Mouse (Mus musculus): Measurements from ENCODE around the gene Kcng4. TPM values are rescaled to one million over a fixed set of nuclear protein-coding genes. Genes with fewer than 3 reads are reported as not detected.

The Kcng4 gene
- polyA plus RNA-seq, 1 experiment from 2014 or later, result 0.18 TPM

DNA sequence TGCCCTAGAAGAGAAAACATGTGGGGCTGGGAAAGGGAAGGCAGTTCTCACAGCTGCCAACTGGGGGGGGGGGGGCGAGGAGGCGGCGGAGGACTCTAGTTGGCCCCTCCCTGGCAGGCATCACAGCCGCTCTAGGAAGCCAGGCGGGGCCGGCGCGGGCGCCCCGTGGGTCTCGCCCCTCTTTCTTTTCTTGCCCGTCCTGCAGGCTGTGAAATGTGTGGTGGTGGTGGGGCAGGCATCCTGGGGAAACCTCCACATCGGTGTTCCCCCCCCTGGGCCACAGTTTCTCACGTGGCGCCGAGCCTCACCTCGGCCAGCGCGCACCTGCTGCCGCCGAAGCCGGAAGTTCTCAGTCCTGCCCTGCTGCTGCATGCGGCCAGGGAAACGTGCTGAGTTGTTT is 49.6 kb downstream of the Kcng4 start:
- Histone ChIP-seq H3K9me3 (replicated peaks; ENCODE audit: control insufficient read depth, low read length) (no peaks in the 10 kb centered on the region), H3K9ac (ENCODE audit: low read length) (peak overlapping the region; percentile 70), H3K36me3 (ENCODE audit: control insufficient read depth, insufficient read depth, low read length) (no peaks in the 10 kb centered on the region), H3K4me1 (ENCODE audit: control insufficient read depth, insufficient read depth, low read length) (peaks cover 3% of the 10 kb centered on the region; the same call in 1 of the 2 replicates), H3K4me3 (replicated peaks; ENCODE audit: low read length) (peak overlapping the region; percentile 44), H3K4me2 (ENCODE audit: low read depth, low read length) (peak overlapping the region; percentile 72), H3K27ac (ENCODE audit: low read length) (peak overlapping the region; percentile 23; the same call in 1 of the 2 replicates), H3K27me3 (ENCODE audit: control insufficient read depth, insufficient read depth, low read length) (no peaks in the 10 kb centered on the region)
- ATAC-seq (ENCODE audit: insufficient read depth, low FRiP score), result peak; percentile 71
- WGBS, result 9% methylated on average over 15 of the region's 24 CpGs

DNA sequence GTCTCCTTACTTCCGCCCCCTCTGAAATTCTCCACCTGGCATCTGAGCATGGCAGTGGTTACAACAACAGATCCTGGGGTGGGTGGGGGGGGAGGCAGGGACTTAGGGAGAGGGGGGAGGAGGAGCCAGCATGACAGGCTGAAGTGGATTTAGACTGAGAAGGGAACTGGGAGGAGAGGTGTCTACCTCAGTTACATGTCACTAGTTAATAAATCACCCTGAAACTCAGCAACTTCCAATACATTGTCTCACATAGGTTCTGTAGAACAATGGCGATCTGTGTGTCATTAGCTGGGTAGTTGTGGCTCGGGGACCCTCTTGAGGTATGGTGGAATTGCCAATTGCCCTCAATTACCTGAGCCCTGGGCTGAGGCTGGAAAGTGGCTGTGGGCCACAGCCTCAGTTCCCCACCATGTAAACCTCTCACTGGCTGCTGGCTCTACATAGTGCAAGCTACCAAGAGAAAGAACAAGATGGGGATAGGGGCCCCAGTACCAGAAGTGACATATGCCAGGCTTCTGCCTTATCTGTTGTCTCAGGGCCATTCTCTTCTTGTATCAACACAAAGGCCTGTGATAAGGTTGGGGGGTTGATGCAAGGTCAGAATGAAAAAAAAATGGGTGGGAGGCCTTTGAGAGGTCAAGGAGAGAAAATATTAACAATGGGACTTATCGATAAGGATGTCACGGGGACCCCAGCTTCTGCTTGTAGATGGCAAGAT is 54.9 kb downstream of the Kcng4 start:
- WGBS, result 64% methylated on average over 5 of the region's 5 CpGs
- H3K36me3 ChIP-seq (ENCODE audit: control insufficient read depth, insufficient read depth, low read length), result no peaks in the 10 kb centered on the region
- H3K9me3 ChIP-seq (replicated peaks; ENCODE audit: control insufficient read depth, low read length), result no peaks in the 10 kb centered on the region
- no peaks in the 10 kb centered on the region for H3K27me3 ChIP-seq (ENCODE audit: control insufficient read depth, insufficient read depth, low read length)
- H3K4me2 ChIP-seq (ENCODE audit: low read depth, low read length), result no peak overlapping the region
- H3K4me1 ChIP-seq (ENCODE audit: control insufficient read depth, insufficient read depth, low read length), result 0 out of 2 replicates have a peak, but pooled peaks cover under 1% of the 10 kb centered on the region
- H3K4me3 ChIP-seq (replicated peaks; ENCODE audit: low read length), result no peak overlapping the region
- no peak overlapping the region for H3K9ac ChIP-seq (ENCODE audit: low read length)
- no peak overlapping the region for H3K27ac ChIP-seq (ENCODE audit: low read length)
- no peak for ATAC-seq (ENCODE audit: insufficient read depth, low FRiP score)

DNA sequence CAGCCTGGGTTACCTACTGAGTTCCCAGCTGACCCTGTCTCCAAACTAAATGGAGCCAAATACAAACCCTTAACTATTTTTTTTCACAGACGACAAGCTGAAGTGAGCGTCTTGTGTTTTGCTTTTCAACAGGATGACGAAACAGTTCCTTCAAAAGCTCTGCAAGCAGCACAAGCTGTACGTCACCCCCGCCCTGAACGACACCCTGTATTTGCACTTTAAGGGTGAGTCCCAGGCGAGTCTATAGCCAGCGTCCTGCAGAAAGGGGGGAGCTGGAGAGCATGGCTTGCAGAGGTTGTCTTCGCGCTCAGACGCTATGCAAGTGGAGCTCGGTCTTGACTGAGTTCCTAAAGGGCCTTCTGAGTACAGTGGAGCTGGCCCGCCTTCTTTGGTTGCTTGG is 56.4 kb downstream of the Kcng4 start:
- H3K27ac ChIP-seq (ENCODE audit: low read length), result no peak overlapping the region
- no peak overlapping the region; the same call in 1 of the 2 replicates for H3K4me2 ChIP-seq (ENCODE audit: low read depth, low read length)
- ATAC-seq (ENCODE audit: insufficient read depth, low FRiP score), result no peak
- peaks cover 10% of the 10 kb centered on the region for H3K4me1 ChIP-seq (ENCODE audit: control insufficient read depth, insufficient read depth, low read length)
- H3K4me3 ChIP-seq (replicated peaks; ENCODE audit: low read length), result no peak overlapping the region
- H3K36me3 ChIP-seq (ENCODE audit: control insufficient read depth, insufficient read depth, low read length), result no peaks in the 10 kb centered on the region
- WGBS, result 37% methylated on average over 13 of the region's 13 CpGs
- H3K9ac ChIP-seq (ENCODE audit: low read length), result no peak overlapping the region
- no peaks in the 10 kb centered on the region for H3K9me3 ChIP-seq (replicated peaks; ENCODE audit: control insufficient read depth, low read length)
- no peaks in the 10 kb centered on the region for H3K27me3 ChIP-seq (ENCODE audit: control insufficient read depth, insufficient read depth, low read length)

DNA sequence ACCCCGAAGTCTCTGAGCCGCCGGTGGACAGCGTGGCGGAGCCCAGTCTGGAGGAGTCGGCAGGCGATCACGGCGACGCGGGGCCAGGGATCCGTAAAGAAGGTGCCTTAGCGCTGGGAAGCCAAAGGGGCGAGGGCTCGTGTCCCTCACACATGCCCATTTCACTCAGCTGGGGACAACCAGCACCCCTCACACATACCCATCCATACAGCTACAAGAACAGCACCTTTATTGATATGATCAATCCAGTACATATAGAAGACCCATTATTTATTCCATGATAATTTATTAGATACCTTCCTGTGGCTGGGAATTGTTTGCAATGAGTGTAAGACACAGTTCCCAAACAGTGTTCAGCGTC is 60.1 kb downstream of the Kcng4 start:
- no peak overlapping the region for H3K27ac ChIP-seq (ENCODE audit: low read length)
- 2% methylated on average over 16 of the region's 16 CpGs for WGBS

DNA sequence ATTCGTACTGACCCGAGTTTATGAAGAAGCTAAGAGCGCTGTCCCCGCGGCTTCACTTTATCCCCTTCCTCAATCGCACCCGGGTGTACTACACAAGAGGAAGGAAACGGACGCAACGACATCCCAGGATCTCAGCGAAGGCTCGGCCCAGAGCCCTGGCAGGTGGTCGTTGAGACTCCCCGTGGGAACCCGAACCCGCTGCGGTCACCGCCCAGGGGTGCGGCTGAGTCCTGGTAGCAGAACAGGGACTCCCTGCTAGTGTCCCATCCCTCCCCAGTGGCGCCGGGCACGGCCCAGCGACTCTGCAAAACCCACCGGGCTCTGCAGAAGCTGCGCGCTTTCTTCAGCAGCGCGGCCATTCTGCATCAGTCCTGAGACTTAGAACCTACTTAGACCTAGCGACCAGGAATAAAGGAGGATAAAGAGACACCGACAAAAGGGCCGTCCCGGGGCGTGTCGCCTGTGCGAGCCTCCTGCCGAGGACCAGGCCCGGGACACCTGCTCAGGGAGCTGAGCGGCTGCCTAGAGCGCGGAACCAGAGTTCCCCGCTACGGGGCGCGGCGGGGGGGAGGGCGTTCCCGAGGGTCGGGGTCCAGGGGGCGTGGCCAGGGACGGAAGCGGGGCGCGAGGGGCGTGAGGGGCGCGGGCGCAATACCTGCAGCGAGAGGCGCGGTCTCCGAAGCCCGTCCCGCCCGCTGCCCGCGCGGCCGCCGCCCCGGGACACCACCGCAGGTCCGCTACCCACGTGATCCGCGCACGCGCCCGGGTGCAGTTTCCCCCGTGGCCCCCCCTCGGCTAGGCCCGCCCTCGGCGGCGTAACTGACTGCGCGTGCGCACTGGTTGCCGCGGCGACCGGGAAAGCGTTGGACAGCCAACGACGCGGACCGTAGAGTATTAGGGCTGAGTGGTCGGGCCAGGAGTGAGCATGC is 60.8 kb downstream of the Kcng4 start, which contains the start of the genes Hsdl1 and Dnaaf1:
Hsdl1 (minus strand) TSS at position 747 of the 929 bp plus-strand sequence.
Dnaaf1 (plus strand) TSS at position 799 of the 929 bp plus-strand sequence.
- H3K4me3 ChIP-seq (replicated peaks; ENCODE audit: low read length), result peak within 1 kb of the TSS; percentile 75
- peak within 1 kb of the TSS; percentile 9; the same call in 1 of the 2 replicates for H3K27ac ChIP-seq (ENCODE audit: low read length)
- ATAC-seq (ENCODE audit: insufficient read depth, low FRiP score), result peak; percentile 89
- H3K27me3 ChIP-seq (ENCODE audit: control insufficient read depth, insufficient read depth, low read length), result no peaks in the 10 kb centered on the region
- under 1% methylated on average over 86 of the region's 97 CpGs for WGBS
- no peaks in the 10 kb centered on the region for H3K36me3 ChIP-seq (ENCODE audit: control insufficient read depth, insufficient read depth, low read length)
- peak within 1 kb of the TSS; percentile 81 for H3K9ac ChIP-seq (ENCODE audit: low read length)
- peak within 1 kb of the TSS; percentile 89 for H3K4me2 ChIP-seq (ENCODE audit: low read depth, low read length)
- peaks cover 15% of the 10 kb centered on the region for H3K4me1 ChIP-seq (ENCODE audit: control insufficient read depth, insufficient read depth, low read length)
- H3K9me3 ChIP-seq (replicated peaks; ENCODE audit: control insufficient read depth, low read length), result no peaks in the 10 kb centered on the region

More for the DNA sequence above, 60.1 kb downstream of the Kcng4 start:
- Histone ChIP-seq H3K4me2 (ENCODE audit: low read depth, low read length) (peak overlapping the region; percentile 89), H3K36me3 (ENCODE audit: control insufficient read depth, insufficient read depth, low read length) (no peaks in the 10 kb centered on the region), H3K9ac (ENCODE audit: low read length) (peak overlapping the region; percentile 81), H3K4me1 (ENCODE audit: control insufficient read depth, insufficient read depth, low read length) (peaks cover 15% of the 10 kb centered on the region), H3K4me3 (replicated peaks; ENCODE audit: low read length) (peak overlapping the region; percentile 75), H3K9me3 (replicated peaks; ENCODE audit: control insufficient read depth, low read length) (no peaks in the 10 kb centered on the region), H3K27me3 (ENCODE audit: control insufficient read depth, insufficient read depth, low read length) (no peaks in the 10 kb centered on the region)
- ATAC-seq (ENCODE audit: insufficient read depth, low FRiP score), result no peak

Other genes starting within 250 kb of the Kcng4 start
- gene Mlycd, start 240.8 kb downstream of the Kcng4 start, polyA plus RNA-seq (2015; fragmentation: Nextera tagmentation; extraction: Ambion mirVana), result 12.5 and 13.5 TPM in 2 replicates
- 10.2 and 11.0 TPM in 2 replicates for gene Osgin1, start 201.6 kb downstream of the Kcng4 start, polyA plus RNA-seq (2015; fragmentation: Nextera tagmentation; extraction: Ambion mirVana)
- 0.74 and 1.5 TPM in 2 replicates for gene Necab2, start 189.0 kb downstream of the Kcng4 start, polyA plus RNA-seq (2015; fragmentation: Nextera tagmentation; extraction: Ambion mirVana)
- gene Slc38a8, start 134.0 kb downstream of the Kcng4 start, polyA plus RNA-seq (2015; fragmentation: Nextera tagmentation; extraction: Ambion mirVana), result not detected in 2 replicates
- 108 and 115 TPM in 2 replicates for gene Mbtps1, start 76.9 kb downstream of the Kcng4 start, polyA plus RNA-seq (2015; fragmentation: Nextera tagmentation; extraction: Ambion mirVana)
- 31.0 and 39.2 TPM in 2 replicates for gene Hsdl1, start 60.5 kb downstream of the Kcng4 start, polyA plus RNA-seq (2015; fragmentation: Nextera tagmentation; extraction: Ambion mirVana)
- 0.30 and 0.66 TPM in 2 replicates for gene Dnaaf1, start 60.4 kb downstream of the Kcng4 start, polyA plus RNA-seq (2015; fragmentation: Nextera tagmentation; extraction: Ambion mirVana)
- 11.0 and 11.3 TPM in 2 replicates for gene Taf1c, start 30.5 kb downstream of the Kcng4 start, polyA plus RNA-seq (2015; fragmentation: Nextera tagmentation; extraction: Ambion mirVana)
- 0.06 TPM in 1 of 2 replicates, not detected in the other for gene Adad2, start 22.9 kb downstream of the Kcng4 start, polyA plus RNA-seq (2015; fragmentation: Nextera tagmentation; extraction: Ambion mirVana)
- 33.9 and 38.6 TPM in 2 replicates for gene Wfdc1, start 30.7 kb upstream of the Kcng4 start, polyA plus RNA-seq (2015; fragmentation: Nextera tagmentation; extraction: Ambion mirVana)
- 10.8 and 15.9 TPM in 2 replicates for gene Atp2c2, start 64.3 kb upstream of the Kcng4 start, polyA plus RNA-seq (2015; fragmentation: Nextera tagmentation; extraction: Ambion mirVana)
- gene Tldc1, start 142.7 kb upstream of the Kcng4 start, polyA plus RNA-seq (2015; fragmentation: Nextera tagmentation; extraction: Ambion mirVana), result 14.5 and 16.5 TPM in 2 replicates
- 144 and 177 TPM in 2 replicates for gene Cotl1, start 204.9 kb upstream of the Kcng4 start, polyA plus RNA-seq (2015; fragmentation: Nextera tagmentation; extraction: Ambion mirVana)
- gene Klhl36, start 226.6 kb upstream of the Kcng4 start, polyA plus RNA-seq (2015; fragmentation: Nextera tagmentation; extraction: Ambion mirVana), result 10.7 and 12.7 TPM in 2 replicates